Mouse (Mus musculus): Measurements from ENCODE around the gene Nudt12.

Gene Nudt12

GRCm38 (mm10) chr17:59013091-59013459 is at the start of gene Nudt12:
Nudt12 (minus strand) TSS chr17:59013372.
- in situ Hi-C loops (cut with MboI, MseI), result no loop called here

GRCm38 (mm10) chr17:59053306-59053705 is 40.1 kb upstream of the Nudt12 start:
- in situ Hi-C loops (cut with MboI, MseI), result no loop called here

- in situ Hi-C loops (cut with MboI, MseI), result no loop called here
Observed at GRCm38 (mm10) chr17:59039754-59040153, 26.6 kb upstream of the Nudt12 start.

GRCm38 (mm10) chr17:59033445-59033844 is 20.3 kb upstream of the Nudt12 start:
- in situ Hi-C loops (cut with MboI, MseI), result no loop called here

GRCm38 (mm10) chr17:59026336-59026735 is 13.2 kb upstream of the Nudt12 start:
- in situ Hi-C loops (cut with MboI, MseI), result no loop called here

GRCm38 (mm10) chr17:59024502-59024901 is 11.3 kb upstream of the Nudt12 start:
- in situ Hi-C loops (cut with MboI, MseI), result no loop called here

GRCm38 (mm10) chr17:59023971-59024370 is 10.8 kb upstream of the Nudt12 start:
- in situ Hi-C loops (cut with MboI, MseI), result no loop called here

GRCm38 (mm10) chr17:59018666-59019065 is 5.5 kb upstream of the Nudt12 start:
- in situ Hi-C loops (cut with MboI, MseI), result no loop called here

GRCm38 (mm10) chr17:59012421-59013090 is 616 bp downstream of the Nudt12 start:
- in situ Hi-C loops (cut with MboI, MseI), result no loop called here

- in situ Hi-C loops (cut with MboI, MseI), result no loop called here
Observed at GRCm38 (mm10) chr17:59011546-59012307, 1.4 kb downstream of the Nudt12 start.

GRCm38 (mm10) chr17:58991275-58991674 is 21.9 kb downstream of the Nudt12 start, which contains the start of gene Pdzph1:
Pdzph1 (minus strand) TSS chr17:58991375.
- in situ Hi-C loops (cut with MboI, MseI), result no loop called here

GRCm38 (mm10) chr17:58973237-58973636 is 39.9 kb downstream of the Nudt12 start:
- in situ Hi-C loops (cut with MboI, MseI), result loop anchor here in 1 of 2 experiments (10.0 kb wide), 1 partner anchor 832 kb away; no protein-coding TSS in a partner anchor

GRCm38 (mm10) chr17:58959905-58960304 is 53.3 kb downstream of the Nudt12 start:
- in situ Hi-C loops (cut with MboI, MseI), result loop anchor here in 1 of 2 experiments (10.0 kb wide), 1 partner anchor 515 kb away; no protein-coding TSS in a partner anchor

GRCm38 (mm10) chr17:58957055-58957454 is 56.1 kb downstream of the Nudt12 start:
- in situ Hi-C loops (cut with MboI, MseI), result loop anchor here in 1 of 2 experiments (10.0 kb wide), 1 partner anchor 518 kb away; no protein-coding TSS in a partner anchor

All from T-helper 17 cell (primary cell).